Mouse (Mus musculus) right cerebral cortex, postnatal 14 days (tissue): ENCODE data around the gene Tctn1.
A peak's percentile ranks its signal among the peaks of the same experiment; 100 is the strongest.

Experiments used
- DNase-seq: peaks from one replicate; pipeline ENCODE4 v3.0.0; 2022

The Tctn1 gene

DNA sequence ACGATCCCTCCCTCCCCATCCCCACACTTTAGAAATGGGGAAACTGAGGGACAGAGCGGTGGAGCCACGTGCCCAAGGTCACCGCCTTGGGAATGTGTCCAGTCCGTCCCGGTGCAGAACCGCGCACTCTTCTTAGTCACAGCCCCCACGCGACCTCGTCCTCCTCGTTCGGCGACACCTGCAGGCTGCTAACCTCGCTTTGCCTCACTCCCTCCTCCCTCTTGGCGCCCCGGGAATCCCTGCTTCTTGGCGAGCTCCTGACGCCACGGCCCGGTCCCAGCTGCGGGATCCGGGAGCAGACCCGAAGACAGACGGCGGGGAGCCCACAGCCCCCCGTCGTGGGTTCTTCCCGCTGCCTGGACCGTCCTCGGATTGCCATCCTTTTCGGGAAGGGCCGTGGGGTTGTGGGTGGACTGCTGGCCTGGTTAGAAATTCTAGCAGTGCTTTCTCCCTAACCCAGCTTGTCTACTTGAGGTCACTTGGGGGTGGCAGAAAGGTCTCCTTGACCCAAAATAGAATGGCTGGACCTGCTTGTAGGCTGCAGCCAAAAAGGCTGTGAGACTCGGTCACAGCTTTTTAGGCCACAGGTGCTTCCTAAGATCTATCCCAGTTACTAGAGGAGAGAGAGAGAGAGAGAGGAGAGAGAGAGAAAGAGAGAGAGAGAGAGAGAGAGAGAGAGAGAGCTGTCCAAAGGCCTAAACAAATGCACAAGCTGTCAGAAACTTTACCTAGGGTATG, 20.9 kb upstream of the Tctn1 start:
- no peak for DNase-seq

DNA sequence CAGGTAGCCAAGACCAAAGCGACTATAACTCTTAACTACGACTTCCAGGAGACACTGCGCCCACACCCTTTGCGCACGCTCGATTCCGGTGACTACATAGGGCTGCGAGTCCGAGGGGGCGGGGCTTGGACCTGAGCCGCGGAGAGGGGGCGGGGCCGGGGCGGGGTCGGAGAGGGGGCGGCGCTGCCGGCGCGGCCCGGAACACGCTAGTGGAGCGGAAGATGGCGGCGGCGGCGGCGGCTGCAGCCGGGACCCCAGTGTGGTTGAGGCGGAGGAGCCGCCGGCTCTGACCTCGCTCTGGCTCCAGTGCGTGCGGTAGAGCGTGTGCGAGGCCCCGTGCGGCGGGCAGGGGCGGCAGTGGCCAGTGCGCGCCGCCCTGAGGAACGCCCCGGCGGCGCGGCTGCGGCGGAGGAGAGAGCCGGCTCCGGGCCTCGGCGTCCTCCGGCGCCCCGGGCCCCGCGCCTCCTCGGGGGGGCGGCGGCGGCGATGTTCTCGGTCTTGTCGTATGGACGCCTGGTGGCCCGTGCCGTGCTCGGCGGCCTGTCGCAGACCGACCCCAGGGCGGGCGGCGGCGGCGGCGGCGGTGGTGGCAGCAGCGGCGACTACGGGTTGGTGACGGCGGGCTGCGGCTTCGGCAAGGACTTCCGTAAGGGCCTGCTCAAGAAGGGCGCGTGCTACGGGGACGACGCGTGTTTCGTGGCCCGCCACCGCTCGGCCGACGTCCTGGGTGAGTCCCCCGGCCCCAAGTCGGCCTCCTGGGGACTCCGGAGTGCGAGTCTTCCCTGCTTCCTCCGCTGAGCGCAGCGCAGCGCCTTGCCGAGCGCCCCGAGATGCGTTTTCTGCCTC, 20.1 kb upstream of the Tctn1 start, which contains the start of gene Pptc7:
Gene Pptc7, plus strand, starts transcription at position 183 of the 846 bp plus-strand sequence.
- peak; percentile 95 for DNase-seq

DNA sequence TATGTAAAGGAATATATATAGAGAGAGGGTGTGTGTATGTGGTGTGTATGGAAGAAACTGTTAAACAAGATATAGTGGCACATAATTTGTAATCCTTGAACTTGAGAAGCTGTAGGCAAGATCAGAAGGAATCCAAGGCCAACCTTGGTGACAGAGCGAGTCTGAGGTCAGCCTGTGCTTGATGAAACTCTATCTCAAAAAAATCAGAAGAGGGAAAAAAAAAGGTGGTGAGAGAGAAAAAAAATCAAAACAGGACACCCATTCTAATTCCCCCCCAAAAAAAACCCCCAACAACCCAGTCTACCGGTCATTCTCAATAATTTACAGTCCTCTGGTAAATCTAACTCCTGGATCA, 19.5 kb upstream of the Tctn1 start:
- no peak for DNase-seq

DNA sequence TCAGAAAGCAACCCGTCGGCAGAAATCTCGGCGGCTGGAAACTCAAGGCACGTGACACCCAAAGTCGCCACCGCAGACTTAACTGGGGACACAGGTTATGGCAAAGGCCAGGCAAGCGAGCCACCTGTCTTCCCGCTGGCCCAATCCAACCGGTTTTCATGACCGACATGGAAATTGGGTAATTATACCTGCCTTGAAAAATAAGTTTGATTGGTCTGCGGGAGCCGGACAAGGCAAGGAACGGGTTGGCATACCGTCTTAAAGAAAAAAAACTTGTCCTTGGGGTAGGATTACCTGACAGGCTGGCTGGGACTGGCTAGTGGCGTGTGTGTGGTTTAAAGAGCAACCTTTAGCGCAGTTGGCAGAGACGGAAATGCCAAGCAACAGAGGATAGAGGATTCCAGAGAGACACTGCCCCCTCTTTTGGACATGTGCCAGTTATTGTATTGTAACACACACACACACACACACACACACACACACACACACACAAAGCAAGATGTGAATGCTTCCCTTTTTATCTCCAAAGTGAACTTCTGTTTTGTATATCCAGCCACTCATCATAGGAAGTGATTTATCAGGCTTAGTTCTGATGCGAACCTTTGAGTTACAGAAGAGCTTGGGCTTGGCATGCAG, 16.7 kb upstream of the Tctn1 start:
- DNase-seq = no peak

DNA sequence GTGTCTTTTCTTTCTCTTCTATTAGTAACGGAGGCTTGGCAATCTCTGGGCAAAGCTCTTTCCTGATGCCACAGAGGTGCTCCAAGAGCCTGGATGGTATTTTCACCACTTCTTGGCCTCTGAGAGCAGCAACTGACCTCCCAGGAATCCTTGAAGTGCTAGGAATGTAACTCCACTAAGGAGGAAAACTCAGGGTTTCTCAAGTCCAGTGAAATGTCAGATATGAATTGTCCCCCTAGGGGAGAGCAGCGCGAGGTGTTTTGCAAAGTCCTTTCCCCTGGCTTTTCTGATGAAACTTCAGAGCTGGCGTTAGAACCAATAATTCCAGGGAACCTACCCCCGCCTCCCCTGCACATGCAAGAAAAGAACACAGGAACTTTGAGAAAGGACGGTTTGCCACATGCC, 16.2 kb upstream of the Tctn1 start:
- no peak for DNase-seq

DNA sequence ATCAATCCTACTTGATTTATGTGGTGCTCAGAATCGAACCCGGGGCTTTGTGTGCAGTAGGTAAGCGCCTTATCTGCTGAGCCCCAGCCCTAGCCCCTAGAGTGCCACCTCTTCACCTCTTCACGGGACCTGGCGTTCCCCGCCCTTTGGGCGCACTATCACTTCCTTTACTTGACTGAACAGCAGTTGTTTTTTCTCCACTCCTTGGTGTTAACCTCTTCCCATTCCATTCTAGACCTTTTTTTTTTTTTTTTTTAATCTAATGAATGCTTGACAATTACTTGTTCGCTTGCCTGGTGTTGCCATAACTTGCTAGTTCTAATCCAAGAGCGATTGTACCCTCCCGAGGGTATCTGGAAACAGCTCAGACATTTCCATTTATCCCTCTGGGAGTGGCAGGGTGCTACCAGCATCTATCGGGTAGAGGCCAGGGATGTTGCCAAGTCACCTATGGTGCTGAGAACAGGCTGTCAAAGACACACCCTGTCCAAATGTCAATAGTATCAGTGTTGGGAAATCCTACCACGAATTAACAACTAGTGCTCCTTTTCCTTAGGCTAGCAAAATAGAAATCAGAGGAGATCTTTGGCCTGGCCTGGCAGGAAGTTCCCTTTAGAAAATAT, 15.7 kb upstream of the Tctn1 start:
- no peak for DNase-seq

DNA sequence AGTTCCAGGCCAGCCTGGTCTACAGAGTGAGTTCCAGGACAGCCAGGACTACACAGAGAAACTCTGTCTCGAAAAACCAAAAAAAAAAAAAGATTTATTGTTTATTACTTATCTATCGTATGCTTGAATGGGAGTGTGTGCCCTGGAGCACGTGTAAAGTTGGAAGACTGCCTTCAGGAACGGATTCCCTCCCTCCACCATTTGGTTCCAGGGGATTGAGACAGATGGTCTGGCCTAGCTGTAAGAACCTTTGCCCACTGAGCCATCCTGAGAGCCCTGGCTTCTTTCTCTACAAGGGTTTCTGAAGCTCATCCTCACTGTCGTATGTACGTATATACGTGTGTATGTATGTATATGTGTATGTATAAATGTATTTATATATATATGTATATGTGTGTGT, 14.7 kb upstream of the Tctn1 start:
- no peak for DNase-seq

DNA sequence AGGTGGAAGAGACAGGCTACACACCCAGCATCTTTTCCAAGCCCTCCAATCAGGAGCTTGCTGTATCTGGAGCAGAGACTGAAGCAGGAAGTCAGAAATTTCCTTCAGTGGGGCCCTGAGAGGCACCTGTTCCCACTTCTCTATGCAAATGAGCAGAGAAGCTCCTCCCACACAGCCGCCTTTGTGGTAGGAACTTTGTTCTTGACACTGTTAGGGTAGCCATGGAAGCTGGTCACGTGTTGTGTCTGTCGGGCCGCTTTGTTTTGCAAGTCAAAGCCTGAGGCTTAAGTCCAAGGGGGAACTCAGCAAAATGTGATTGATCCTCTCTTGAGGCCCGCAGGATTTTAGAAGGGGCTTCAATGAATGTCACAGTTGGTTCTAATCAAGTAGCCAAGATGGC, 10.5 kb upstream of the Tctn1 start:
- no peak for DNase-seq

DNA sequence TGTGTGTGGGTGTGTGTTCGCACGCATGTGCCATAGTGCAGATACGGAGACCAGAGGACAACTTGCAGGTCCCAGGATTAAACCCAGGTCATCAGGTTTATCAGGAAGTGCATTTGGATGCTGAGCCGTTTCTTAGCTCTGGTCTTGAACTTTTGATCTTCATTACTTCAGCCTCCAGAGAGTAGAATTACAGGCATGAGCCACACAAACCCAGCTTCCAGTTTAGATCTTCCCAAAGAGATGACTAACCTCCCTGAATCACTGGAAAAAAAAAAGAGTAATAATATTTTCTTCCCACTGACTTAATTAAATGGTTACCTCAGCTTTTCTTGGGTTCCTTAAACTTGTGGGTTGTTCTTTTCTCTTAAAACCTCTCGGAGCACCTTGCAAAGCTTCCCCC, 8.6 kb upstream of the Tctn1 start:
- DNase-seq = no peak

DNA sequence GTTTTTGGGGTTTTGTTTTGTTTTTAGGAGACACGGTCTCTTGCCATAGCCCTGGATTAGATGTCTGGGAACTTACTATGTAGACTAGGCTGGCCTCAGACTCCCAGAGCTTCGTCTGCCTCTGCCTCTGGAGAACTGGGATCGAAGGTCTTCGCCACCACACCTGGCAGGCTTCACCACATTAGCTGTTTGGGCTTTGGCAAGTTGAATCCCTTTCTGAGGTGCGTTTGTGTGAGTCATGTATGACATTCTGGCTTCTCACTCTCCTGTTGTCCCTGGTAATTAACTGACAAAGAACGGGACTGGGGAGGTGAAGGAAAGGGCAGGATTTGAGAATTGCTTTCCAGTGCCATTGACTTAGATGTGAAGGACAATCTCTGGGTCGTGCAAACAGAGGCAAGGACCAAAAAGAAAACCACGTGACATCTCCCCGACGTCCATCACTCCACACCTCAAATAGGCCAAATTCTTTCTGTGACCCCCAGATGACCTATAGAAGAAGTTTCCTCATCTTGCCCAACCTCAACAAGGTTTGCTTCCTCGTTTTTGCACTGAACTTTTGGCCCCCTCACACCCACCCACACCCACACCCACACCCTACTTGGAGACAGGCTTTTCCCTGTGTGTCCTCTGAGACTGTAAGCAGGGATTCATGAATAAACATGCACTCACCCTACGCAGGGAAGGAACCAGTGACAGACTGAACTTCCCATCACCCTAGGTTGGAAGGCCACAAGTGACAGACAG, 4.8 kb upstream of the Tctn1 start:
- no peak for DNase-seq

DNA sequence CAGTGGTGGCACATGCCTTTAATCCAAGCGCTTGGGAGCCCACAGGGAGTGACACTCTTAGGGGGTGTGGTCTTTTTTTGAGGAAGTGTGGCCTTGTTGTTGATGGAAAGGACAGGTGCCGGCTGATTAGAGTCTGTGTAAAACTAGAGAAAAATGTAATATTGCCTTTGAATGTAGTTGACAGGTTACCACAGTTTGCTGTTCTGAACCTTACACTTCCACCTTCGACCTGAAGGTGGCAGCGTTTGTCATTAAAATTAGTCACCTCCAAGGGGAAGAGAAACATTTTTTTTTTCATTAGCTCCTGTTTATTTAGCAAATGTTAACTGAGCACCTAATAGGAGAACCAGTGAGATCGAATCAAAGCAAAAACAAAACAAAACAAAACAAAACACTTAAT, 3.6 kb upstream of the Tctn1 start:
- peak; percentile 77 for DNase-seq

DNA sequence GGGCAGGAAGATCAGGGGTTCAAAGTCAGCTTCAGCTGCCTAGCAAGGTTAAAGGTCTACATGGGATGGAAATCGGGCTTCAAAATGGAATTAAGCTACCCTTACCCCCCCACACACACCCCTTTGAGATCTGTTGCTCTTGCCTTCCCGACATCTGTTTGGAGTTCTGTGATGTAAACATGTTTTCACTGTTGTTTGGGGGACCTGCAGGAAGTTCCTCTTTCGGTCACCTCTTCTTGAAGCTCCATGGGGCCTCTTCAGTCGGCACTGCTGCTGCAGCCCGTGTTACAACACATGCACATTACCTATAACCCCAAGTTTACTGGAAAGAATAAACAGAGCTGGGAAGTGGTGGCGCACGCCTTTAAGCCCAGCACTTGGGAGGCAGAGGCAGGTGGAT, 2.9 kb upstream of the Tctn1 start:
- DNase-seq = no peak

DNA sequence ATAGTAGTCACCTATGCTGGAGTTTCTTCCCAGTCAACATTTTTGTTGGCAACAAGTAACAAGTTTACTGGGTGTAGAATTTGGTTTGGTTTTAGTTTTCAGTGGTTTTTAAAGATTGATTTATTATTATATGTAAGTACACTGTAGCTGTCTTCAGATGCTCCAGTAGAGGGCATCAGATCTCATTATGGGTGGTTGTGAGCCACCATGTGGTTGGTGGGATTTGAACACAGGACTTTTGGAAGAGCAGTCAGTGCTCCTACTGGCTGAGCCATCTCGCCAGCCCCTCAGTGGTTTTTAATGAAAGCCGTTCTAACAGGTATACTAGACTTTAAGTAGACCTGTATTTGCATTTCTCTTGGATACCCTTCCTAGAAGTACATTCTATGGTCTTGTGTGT, 1.7 kb upstream of the Tctn1 start:
- no peak for DNase-seq

DNA sequence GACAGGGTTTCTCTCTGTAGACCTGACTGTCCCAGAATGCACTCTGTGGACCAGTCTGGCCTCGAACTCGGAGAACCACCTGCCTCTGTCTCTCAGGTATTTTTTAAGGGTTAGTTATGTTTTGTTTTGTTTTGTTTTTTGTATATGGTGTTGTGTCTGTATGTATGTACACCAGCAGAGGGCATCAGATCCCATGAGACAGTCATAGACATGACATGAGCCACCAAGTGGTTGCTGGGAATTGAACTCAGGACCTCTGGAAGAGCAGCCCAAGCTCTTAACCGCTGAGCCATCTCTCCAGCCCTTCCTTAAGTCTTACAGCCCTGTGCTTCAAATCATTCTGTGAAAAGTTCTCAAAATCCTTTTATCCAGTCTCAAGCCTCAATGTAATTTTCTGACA, 927 bp upstream of the Tctn1 start:
- no peak for DNase-seq

DNA sequence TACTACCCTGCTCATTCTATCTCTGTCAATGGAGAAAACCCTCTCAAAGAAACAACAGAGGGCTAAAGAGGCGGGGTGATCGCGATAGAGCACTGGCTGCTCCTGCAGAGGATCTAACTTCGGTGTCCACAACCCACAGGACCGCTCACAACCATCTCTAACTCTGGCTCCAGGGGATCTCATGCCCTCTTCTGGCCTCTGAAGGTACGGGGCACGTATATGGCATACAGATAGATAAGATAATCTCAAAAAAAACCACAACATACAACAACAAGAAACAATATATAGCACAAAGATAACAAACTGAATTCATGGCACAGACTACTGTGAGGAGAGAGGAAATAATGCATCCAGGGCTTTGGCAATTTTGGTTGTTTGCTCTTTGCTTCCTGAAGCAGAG, 2.2 kb downstream of the Tctn1 start:
- DNase-seq = no peak

DNA sequence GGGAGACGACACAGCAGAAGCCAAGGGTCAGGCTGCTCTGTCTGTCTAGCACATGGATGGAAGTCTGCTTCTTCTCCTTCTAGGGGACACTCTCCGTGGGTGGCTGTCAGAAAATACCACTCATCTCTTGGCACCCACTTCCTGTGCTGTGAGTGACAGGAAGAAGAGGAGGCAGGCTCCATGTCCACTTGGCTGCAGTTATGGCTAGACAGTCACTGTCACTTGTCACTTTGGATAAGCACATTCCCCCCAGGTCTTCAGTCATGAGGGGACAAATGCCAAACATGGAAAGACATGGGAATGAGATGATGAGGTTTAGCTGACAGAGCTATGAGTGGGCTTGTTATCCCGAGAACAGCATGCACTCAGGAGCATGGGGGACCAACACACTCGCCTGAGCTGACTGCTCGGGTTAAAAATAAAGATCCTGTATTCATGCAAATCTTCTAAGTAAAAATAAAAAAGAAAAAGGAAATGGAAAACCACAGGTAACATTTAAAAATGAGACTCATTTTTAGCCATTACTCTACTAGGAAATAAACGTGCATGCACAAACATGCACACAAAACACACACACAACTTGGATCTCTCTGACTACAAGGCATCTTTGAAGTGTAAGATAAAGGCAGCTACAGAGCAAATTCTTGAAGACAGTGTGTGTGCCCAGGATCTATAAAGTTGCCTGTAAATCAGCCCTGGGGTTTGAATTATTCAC, 6.1 kb downstream of the Tctn1 start:
- DNase-seq = no peak

DNA sequence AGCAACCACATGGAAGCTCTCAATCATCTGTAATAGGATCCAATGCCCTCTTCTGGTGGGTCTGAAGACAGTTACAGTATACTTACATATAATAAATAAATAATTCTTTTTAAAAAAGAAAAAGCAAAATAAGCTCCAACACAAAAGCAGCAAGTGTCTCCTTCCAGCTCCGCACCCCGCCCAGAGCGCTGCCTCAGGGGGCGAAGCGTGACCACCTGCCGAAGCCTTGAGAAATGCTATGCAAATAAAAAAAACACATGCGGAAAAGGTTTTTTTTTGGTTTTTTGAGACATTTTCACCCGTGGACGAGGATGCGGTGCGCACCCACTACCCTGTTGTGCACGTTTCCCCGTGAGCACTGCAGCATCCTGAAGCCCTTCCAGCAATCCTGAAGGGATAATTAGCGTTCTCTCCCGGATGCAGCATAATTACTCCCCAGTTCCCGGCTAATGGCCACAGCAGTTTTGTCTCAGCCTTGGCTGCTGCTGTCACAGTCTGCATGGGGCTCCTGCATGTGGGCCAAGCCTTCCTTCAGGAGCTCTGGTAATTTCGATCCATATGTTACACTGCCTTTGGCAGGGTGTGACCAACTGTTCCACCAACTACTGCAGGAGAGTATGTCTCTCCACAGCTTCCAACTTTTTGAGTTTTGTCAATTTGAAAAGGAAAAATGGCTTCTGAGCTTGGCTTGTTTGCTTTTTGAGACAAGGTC, 12.2 kb downstream of the Tctn1 start:
- no peak for DNase-seq

DNA sequence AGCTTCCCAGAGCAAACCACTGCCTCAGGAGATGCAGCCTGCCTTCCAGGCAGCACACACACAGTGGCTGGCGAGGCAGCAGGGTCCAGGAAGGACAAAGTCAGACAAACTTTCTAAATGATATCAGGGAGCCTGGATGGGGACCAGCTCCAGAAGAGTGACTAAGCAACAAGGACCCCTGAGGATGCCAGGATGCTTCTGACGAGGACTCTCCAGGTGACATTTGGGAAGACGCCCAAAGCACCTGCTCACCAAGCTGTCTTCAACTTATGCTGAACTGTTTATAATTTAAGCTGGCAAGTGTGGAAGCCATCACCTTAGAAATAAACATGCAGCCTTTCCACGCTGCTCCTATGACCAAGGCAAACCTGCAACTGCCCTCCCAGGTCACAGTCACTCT, 15.0 kb downstream of the Tctn1 start:
- DNase-seq = no peak

DNA sequence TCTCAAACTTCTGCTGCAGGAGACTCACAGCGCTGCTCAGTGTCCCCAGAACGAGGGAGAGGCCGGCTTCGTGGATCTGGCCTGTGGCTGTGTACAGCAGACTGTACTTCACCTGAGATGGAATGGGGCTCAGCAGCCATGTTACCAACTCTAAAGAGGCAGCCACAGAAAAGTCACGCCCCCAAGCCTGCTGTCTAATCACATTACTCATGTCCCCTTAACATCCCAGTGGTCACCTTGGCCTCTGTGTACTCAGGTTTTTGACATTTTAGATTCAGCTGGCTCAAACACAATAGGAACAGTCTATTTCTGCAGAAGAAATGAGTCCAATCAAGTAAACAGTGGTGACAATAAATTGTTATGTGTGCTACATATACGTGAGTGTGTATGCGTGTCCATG, 16.3 kb downstream of the Tctn1 start:
- no peak for DNase-seq

DNA sequence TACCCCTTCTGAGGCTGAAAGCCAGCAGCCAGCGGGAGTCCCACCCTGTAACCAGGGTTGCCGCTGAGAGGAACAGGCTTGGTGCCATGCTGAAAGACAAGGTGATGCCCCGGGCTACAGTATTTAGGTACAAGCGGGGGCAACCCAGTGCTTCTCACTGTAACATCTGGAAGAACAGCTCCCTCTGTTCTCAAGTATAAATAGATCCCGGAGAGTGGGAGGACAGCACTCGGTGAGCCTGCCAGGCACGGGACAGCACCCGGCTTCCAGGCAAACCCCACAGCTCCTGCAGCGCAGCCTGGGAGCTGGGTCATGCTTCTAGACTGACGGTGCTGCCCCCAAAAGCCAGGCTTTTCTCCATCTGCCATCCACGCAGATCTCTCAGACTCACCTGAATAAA, 16.7 kb downstream of the Tctn1 start:
- DNase-seq = peak; percentile 48

DNA sequence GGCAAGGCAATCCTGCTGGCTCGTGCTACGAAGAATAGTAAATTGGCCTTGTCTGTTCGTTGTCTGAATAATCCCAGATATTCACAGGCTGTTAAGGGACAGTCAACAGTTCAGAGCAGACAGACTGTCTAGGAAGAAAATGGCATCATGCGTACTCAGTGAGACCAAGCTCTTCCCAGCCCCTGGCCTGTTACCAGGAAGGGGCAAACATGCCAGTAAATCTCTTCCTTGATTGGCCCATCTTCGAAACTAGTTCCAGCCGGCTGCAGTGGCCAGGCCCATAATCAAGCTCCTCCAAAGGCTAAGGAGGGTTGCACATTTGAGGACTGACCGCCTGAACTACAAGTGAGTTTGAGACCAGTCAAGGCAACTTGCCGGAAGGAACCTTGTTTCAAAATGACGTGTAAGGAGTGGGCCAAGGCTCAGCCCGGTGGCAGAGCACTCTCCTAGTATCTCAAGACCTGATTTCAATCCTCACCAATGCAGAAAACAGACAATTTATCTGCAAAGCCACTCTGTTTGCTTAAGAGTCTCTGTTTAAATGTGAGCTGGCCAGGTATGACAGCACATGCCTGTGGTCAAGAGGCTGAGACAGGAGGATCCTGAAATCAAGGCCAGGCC, 17.6 kb downstream of the Tctn1 start:
- no peak for DNase-seq
